Mouse (Mus musculus) left cerebral cortex, adult 11 months (tissue): ENCODE results near the gene Prph.

Experiments
- DNase-seq: peaks from one replicate; pipeline ENCODE4 v3.0.0; 2022; ENCODE audit warnings: low spot score

Prph gene

GRCm38 (mm10) chr15:99055040-99055439, at the start of gene Prph:
TSS of gene Prph (plus strand) at chr15:99055174.
- DNase-seq = no peak

- no peak for DNase-seq
These were observed 46.2 kb upstream of the Prph start for GRCm38 (mm10) chr15:99008801-99009241.

GRCm38 (mm10) chr15:99010896-99011295, 44.1 kb upstream of the Prph start:
- DNase-seq = no peak

- DNase-seq = no peak
These were observed 43.0 kb upstream of the Prph start for GRCm38 (mm10) chr15:99011946-99012345.

- no peak for DNase-seq
These were observed 40.4 kb upstream of the Prph start for GRCm38 (mm10) chr15:99014496-99015030.

GRCm38 (mm10) chr15:99017355-99017761, 37.6 kb upstream of the Prph start:
- no peak for DNase-seq

GRCm38 (mm10) chr15:99017986-99018385, 37.0 kb upstream of the Prph start:
- DNase-seq = no peak

GRCm38 (mm10) chr15:99018630-99019029, 36.3 kb upstream of the Prph start:
- DNase-seq = no peak

GRCm38 (mm10) chr15:99019436-99019835, 35.5 kb upstream of the Prph start:
- no peak for DNase-seq

- no peak for DNase-seq
These were observed 34.8 kb upstream of the Prph start for GRCm38 (mm10) chr15:99020171-99020570.

GRCm38 (mm10) chr15:99021255-99021654, 33.7 kb upstream of the Prph start:
- DNase-seq = no peak

GRCm38 (mm10) chr15:99024668-99025314, 30.2 kb upstream of the Prph start:
- peak; percentile 45 for DNase-seq

GRCm38 (mm10) chr15:99025414-99025813, 29.6 kb upstream of the Prph start:
- no peak for DNase-seq

GRCm38 (mm10) chr15:99026259-99026658, 28.7 kb upstream of the Prph start:
- DNase-seq = no peak

- no peak for DNase-seq
These were observed 27.9 kb upstream of the Prph start for GRCm38 (mm10) chr15:99027116-99027515.

GRCm38 (mm10) chr15:99028874-99029458, 26.0 kb upstream of the Prph start:
- DNase-seq = no peak

- no peak for DNase-seq
These were observed 25.1 kb upstream of the Prph start, which contains the start of gene Tuba1c for GRCm38 (mm10) chr15:99029619-99030584. TSS of gene Tuba1c (plus strand) at chr15:99029891.

GRCm38 (mm10) chr15:99030585-99031387, 24.2 kb upstream of the Prph start:
- no peak for DNase-seq

- no peak for DNase-seq
These were observed 23.6 kb upstream of the Prph start for GRCm38 (mm10) chr15:99031388-99031675.

- DNase-seq = no peak
These were observed 22.8 kb upstream of the Prph start for GRCm38 (mm10) chr15:99032041-99032725.

GRCm38 (mm10) chr15:99032726-99033250, 22.2 kb upstream of the Prph start:
- no peak for DNase-seq
